Mouse (Mus musculus) ES-E14 (cell line): ENCODE measurements around the gene Prune1.

ENCODE experiments used
- CHD2 ChIP-seq: IDR thresholded peaks from 2 replicates; pipeline ENCODE4 v1.6.1; 2014; ENCODE audit warnings: mild to moderate bottlenecking, low read depth, low read length, inconsistent platforms
- MAFK ChIP-seq: IDR thresholded peaks from 2 replicates; pipeline ENCODE4 v1.6.1; 2014; ENCODE audit warnings: mild to moderate bottlenecking, low read depth, low read length, inconsistent platforms; ENCODE audit not compliant: insufficient read depth
- ZNF384 ChIP-seq: IDR thresholded peaks from 2 replicates; pipeline ENCODE4 v1.6.1; 2012; ENCODE audit warnings: low read depth, low read length, inconsistent platforms

- TF ChIP-seq MAFK (no peak), CHD2 (no peak), ZNF384 (no peak)
These were observed 11.7 kb upstream of the Prune1 start for GRCm38 (mm10) chr3:95293537-95293936.
